Mouse (Mus musculus) ovary, adult 18-20 months (tissue): ENCODE data around the gene Etv3.

Source experiments
- DNase-seq: peaks from one replicate; pipeline ENCODE4 v3.0.0; 2022; ENCODE audit warnings: low spot score, mixed read lengths

The Etv3 gene

GRCm38 (mm10) chr3:87556668-87557278, 31.6 kb downstream of the Etv3 start:
- DNase-seq = no peak

- no peak for DNase-seq
These were observed 34.9 kb downstream of the Etv3 start for GRCm38 (mm10) chr3:87560156-87560555.

DNA sequence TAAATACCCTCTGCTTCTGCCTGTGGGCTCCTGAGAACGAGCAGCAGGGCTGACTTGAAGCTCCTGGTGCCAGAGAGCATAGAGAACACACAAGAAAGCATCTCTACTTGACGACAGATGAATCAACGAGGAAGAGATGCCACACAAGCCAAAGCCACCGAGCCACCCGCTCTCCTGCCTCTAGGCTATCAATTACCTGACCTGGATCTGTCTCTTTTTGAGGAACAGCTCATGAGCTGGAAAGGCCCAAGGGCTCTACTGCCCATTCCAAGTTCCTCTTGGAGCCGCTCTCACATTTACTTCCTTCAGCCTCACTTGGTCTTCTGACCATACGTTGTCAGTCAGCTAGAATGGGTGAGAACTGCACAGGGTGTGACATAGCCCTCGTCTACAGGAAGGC, 36.2 kb downstream of the Etv3 start:
- no peak for DNase-seq

- peak; percentile 29 for DNase-seq
These were observed 37.2 kb downstream of the Etv3 start for GRCm38 (mm10) chr3:87562370-87562769.

GRCm38 (mm10) chr3:87563466-87563865, 38.3 kb downstream of the Etv3 start:
- DNase-seq = no peak

DNA sequence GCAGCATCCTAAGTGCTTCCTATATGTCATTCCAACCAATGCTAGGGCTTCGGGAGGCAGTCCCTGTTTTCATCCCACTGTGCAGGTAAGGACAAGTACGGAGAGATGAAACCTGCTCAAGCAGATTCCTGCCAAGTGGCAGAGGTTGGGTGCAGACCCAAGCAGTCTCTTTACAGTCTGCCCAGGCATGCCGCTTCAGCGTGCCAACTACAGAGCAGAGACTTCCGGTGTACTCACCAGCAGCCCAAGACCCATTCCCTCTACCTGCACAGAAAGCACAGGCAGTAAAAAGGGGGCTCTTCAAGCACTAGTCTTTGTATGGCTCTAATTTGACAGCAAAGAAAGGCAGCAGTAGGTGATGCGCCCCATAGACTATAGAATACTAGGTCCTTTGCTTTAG, 40.4 kb downstream of the Etv3 start:
- no peak for DNase-seq

- peak; percentile 47 for DNase-seq
These were observed 40.9 kb downstream of the Etv3 start for GRCm38 (mm10) chr3:87566066-87566465.

DNA sequence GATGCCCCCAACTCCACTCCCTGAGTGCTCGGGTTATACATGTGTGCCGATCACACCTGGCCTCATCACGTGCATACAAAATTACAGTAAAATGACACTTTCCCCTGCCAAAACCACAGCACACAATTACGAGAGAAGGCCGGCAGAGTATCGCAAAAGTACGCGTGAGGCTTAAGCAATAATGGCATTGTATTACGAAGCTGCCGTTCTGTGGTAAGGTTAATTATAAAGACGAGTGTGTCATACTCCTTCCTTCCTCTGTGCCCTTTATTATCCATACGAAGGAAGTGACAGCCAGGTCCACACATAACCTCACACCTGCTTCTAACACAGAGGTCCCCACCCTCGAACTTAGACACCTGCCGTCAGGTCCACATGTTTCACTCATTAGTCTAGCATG, 42.3 kb downstream of the Etv3 start:
- DNase-seq = no peak

GRCm38 (mm10) chr3:87568681-87569080, 43.5 kb downstream of the Etv3 start:
- DNase-seq = no peak

- no peak for DNase-seq
These were observed 50.6 kb downstream of the Etv3 start for GRCm38 (mm10) chr3:87575766-87576165.

DNA sequence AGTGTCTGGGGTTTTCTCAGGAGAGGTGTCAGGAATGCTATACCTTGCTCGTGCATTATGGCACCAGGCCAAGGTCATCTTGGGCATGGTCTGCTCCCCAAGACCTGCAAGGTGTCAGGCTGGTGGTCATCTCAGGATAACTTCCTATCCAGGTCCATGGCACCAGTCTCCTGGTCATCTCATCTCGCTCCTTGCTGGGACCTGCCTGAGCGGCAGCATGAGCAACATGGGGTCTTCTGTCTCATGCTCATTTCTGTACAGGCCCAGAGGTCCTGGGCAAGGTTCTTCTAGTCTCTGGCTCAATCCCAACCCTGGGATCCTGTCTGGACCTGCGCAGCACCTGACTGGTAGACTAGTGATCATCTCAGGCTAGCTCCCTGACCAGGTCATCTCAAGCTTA, 57.1 kb downstream of the Etv3 start:
- DNase-seq = no peak
